Mouse (Mus musculus) liver, adult 2 months (tissue): ENCODE results near the gene Ms4a4c.

ENCODE experiments used
- CTCF ChIP-seq: fragments of 200-500 bp; IDR thresholded peaks from 2 replicates; pipeline ENCODE4 v1.5.1; 2011; ENCODE audit warnings: low read depth, low read length, control low read depth
- POLR2A ChIP-seq: fragments of 200-500 bp; IDR thresholded peaks from 2 replicates; pipeline ENCODE4 v1.6.1; 2011; ENCODE audit warnings: low read length, control low read depth; ENCODE audit not compliant: insufficient read depth; ENCODE audit errors: extremely low read depth

DNA sequence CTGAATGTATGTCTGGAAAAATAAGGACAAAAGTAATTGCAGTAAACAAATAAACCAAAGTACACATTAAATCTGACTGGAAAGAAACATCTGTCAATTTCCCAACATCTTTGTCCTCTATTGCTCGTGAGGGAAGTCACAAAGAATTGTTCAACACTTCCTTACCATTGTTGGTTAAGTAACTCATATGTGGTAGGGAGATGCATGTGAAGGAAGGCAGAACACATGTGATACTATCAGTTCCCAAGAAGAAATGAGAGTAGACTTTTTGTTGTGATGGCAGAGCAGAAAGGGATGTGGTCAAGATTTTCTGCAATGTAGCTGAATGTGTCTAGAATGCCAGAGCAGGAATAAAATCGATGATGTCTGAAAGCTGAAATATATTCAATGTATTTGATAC, 28.2 kb upstream of the Ms4a4c start:
- no peak for TF ChIP-seq CTCF
- no peak for TF ChIP-seq POLR2A
